Mouse (Mus musculus) bone marrow, adult 2 months (tissue): ENCODE data around the gene 1700029I15Rik.

ENCODE experiments used
- CTCF ChIP-seq: fragments of 200-500 bp; IDR thresholded peaks from 2 replicates; pipeline ENCODE4 v1.5.1; 2011; ENCODE audit warnings: low read length, control low read depth; ENCODE audit not compliant: control insufficient read depth, insufficient read depth
- POLR2A ChIP-seq: fragments of 200-500 bp; IDR thresholded peaks from 2 replicates; pipeline ENCODE4 v1.6.1; 2011; ENCODE audit warnings: low read depth, mild to moderate bottlenecking, control low read depth, low read length, borderline replicate concordance; ENCODE audit not compliant: control insufficient read depth

- TF ChIP-seq CTCF (no peak), POLR2A (no peak)
Measured at GRCm38 (mm10) chr2:92423156-92423555, 40.8 kb downstream of the 1700029I15Rik start.
